Mouse (Mus musculus) G1E (cell line): Measurements from ENCODE around the gene Olfr828.

ENCODE experiments used
- CTCF ChIP-seq: IDR thresholded peaks from 2 replicates; pipeline ENCODE4 v1.5.1; 2012; ENCODE audit warnings: low read depth, low read length, inconsistent platforms, mixed read lengths
- GATA1 ChIP-seq: IDR thresholded peaks from 2 replicates; pipeline ENCODE4 v1.6.1; 2012; ENCODE audit warnings: borderline replicate concordance, low read length, inconsistent platforms, mixed read lengths
- TAL1 ChIP-seq: conservative IDR thresholded peaks from 2 replicates; pipeline ENCODE4 v1.6.1; 2012; ENCODE audit warnings: low read depth, low read length, inconsistent platforms, mixed read lengths

DNA sequence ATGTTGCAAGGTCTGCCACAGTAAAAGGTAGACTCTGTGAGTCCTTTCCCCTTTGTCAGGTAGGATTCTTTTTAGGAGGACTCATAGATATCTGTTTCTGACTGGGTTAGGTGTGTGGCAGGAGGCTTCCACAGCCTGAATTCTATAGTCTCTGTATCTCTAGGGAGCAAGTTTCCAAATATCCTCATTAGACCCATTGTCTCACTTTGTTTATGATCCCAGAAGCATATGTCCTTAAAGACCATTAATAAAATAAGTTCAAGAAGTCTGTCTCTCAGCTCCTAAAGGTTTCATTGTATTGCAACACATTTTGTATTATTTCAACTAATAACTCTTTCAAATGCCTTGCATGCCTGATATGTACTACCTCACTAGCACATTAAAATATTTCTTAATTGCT lies at the start of gene Olfr828:
- TF ChIP-seq CTCF (no peak), GATA1 (no peak), TAL1 (no peak)
